Mouse (Mus musculus) bone marrow macrophage, adult 2 months (primary cell): ENCODE data around the gene Sema4b. TPM values are rescaled to one million over a fixed set of nuclear protein-coding genes. Genes with fewer than 3 reads are reported as not detected.

ENCODE experiments used
- H3K27ac ChIP-seq: 2 replicates; pipeline ENCODE4 v1.5.1; 2012; ENCODE audit warnings: low read depth, low read length; ENCODE audit not compliant: insufficient read depth
- H3K4me1 ChIP-seq: 2 replicates; pipeline ENCODE4 v1.6.1; 2012; ENCODE audit warnings: low read length; ENCODE audit not compliant: control insufficient read depth, insufficient read depth
- H3K4me3 ChIP-seq: 2 replicates; pipeline ENCODE4 v1.5.1; 2012; ENCODE audit warnings: mild to moderate bottlenecking, low read length, moderate library complexity; ENCODE audit not compliant: insufficient read depth
- CTCF ChIP-seq: IDR thresholded peaks from 2 replicates; pipeline ENCODE4 v1.5.1; 2012; ENCODE audit warnings: low read depth, mild to moderate bottlenecking, low read length, moderate library complexity
- POLR2A ChIP-seq: IDR thresholded peaks from 2 replicates; pipeline ENCODE4 v1.6.1; 2012; ENCODE audit warnings: mild to moderate bottlenecking, low read depth, low read length, borderline replicate concordance
- polyA plus RNA-seq: library from polyadenylated mRNA; stranded (reverse); fragments of >200 nt; gene quantifications from 2 replicates; pipeline ENCODE4 v1.2.4, GENCODE M21; 2012; ENCODE audit not compliant: missing spikeins, insufficient read depth, insufficient read length

Gene Sema4b
- polyA plus RNA-seq, 1 experiment: 13.5 TPM

- Histone ChIP-seq H3K27ac (peak overlapping the region; percentile 63), H3K4me1 (peaks cover 37% of the 10 kb centered on the region), H3K4me3 (peak overlapping the region; percentile 6)
- TF ChIP-seq POLR2A (no peak), CTCF (no peak)
These were observed 23.0 kb downstream of the Sema4b start for GRCm38 (mm10) chr7:80209669-80210068.

GRCm38 (mm10) chr7:80210982-80211381 lies 24.3 kb downstream of the Sema4b start:
- Histone ChIP-seq H3K4me3 (no peak overlapping the region), H3K4me1 (peaks cover 37% of the 10 kb centered on the region), H3K27ac (no peak overlapping the region)
- no peak for TF ChIP-seq CTCF
- TF ChIP-seq POLR2A: no peak

GRCm38 (mm10) chr7:80213604-80214003 lies 27.0 kb downstream of the Sema4b start:
- no peak for TF ChIP-seq CTCF
- TF ChIP-seq POLR2A: no peak
- no peak overlapping the region for H3K27ac ChIP-seq
- no peak overlapping the region for H3K4me3 ChIP-seq
- peaks cover 21% of the 10 kb centered on the region for H3K4me1 ChIP-seq

GRCm38 (mm10) chr7:80214459-80214858 lies 27.8 kb downstream of the Sema4b start:
- Histone ChIP-seq H3K4me1 (peaks cover 13% of the 10 kb centered on the region), H3K27ac (no peak overlapping the region), H3K4me3 (no peak overlapping the region)
- TF ChIP-seq POLR2A: no peak

- peak; percentile 52 for TF ChIP-seq CTCF
- no peak for TF ChIP-seq POLR2A
- Histone ChIP-seq H3K27ac (no peak overlapping the region), H3K4me3 (no peak overlapping the region), H3K4me1 (peaks cover 6% of the 10 kb centered on the region)
These were observed 28.8 kb downstream of the Sema4b start for GRCm38 (mm10) chr7:80215398-80215797.

- Histone ChIP-seq H3K4me1 (no peaks in the 10 kb centered on the region), H3K4me3 (no peak overlapping the region)
- TF ChIP-seq POLR2A (no peak), CTCF (no peak)
These were observed 29.9 kb downstream of the Sema4b start for GRCm38 (mm10) chr7:80216566-80216965.

GRCm38 (mm10) chr7:80218666-80219065 lies 32.0 kb downstream of the Sema4b start:
- Histone ChIP-seq H3K4me1 (no peaks in the 10 kb centered on the region), H3K4me3 (no peak overlapping the region), H3K27ac (no peak overlapping the region)
- TF ChIP-seq CTCF: no peak
- TF ChIP-seq POLR2A: no peak

More at GRCm38 (mm10) chr7:80216566-80216965, 29.9 kb downstream of the Sema4b start:
- H3K27ac ChIP-seq: no peak overlapping the region

- Histone ChIP-seq H3K4me1 (no peaks in the 10 kb centered on the region), H3K4me3 (no peak overlapping the region), H3K27ac (no peak overlapping the region)
- TF ChIP-seq CTCF (no peak), POLR2A (no peak)
These were observed 33.7 kb downstream of the Sema4b start for GRCm38 (mm10) chr7:80220237-80220797.

- Histone ChIP-seq H3K4me3 (no peak overlapping the region), H3K27ac (no peak overlapping the region), H3K4me1 (no peaks in the 10 kb centered on the region)
- TF ChIP-seq CTCF (no peak), POLR2A (no peak)
These were observed 34.6 kb downstream of the Sema4b start for GRCm38 (mm10) chr7:80221179-80221750.

GRCm38 (mm10) chr7:80227065-80227464 lies 40.4 kb downstream of the Sema4b start:
- Histone ChIP-seq H3K27ac (no peak overlapping the region), H3K4me3 (no peak overlapping the region), H3K4me1 (peaks cover 19% of the 10 kb centered on the region)
- TF ChIP-seq POLR2A (no peak), CTCF (no peak)
